Mouse (Mus musculus) left cerebral cortex, adult 2 months (tissue): Measurements from ENCODE around the gene Nudt22. TPM values are rescaled to one million over a fixed set of nuclear protein-coding genes. Genes with fewer than 3 reads are reported as not detected.

Source experiments
- DNase-seq, 2 experiments: peaks; one replicate each; pipeline ENCODE4 v3.0.0; 2021 to 2022; ENCODE audit warnings: low spot score in 2 of 2, mixed read lengths in 1 of 2; ENCODE audit errors: extremely low spot score in 1 of 2
- H3K27ac ChIP-seq: fragments of 200-600 bp; 2 replicates; pipeline ENCODE4 v1.8.1; 2022
- H3K4me3 ChIP-seq: fragments of 200-600 bp; 2 replicates; pipeline ENCODE4 v1.8.1; 2022
- CTCF ChIP-seq: fragments of 200-600 bp; IDR thresholded peaks from 2 replicates; pipeline ENCODE4 v1.8.1; 2022; ENCODE audit warnings: antibody characterized with exemption, mild to moderate bottlenecking, moderate library complexity
- intact Hi-C: fragments of 180-260 bp; cut with DNase I; formaldehyde crosslinking; loops from one replicate; pipeline ENCODE4 v1.15.1; 2025
- total RNA-seq, 2 experiments: library from RNA; stranded (reverse); gene quantifications; 2 replicates each; pipeline ENCODE4 v1.2.3; 2021

Nudt22 gene
- total RNA-seq, 2 experiments from 2014 or later, result 15.8 to 16.8 TPM

- H3K27ac ChIP-seq, result peak overlapping the region; percentile 96
- peak overlapping the region; percentile 62 for H3K4me3 ChIP-seq
- DNase-seq, result peak; percentile 90 to 92
- no peak for TF ChIP-seq CTCF
- intact Hi-C loops, result no loop called here
Observed at GRCm38 (mm10) chr19:6951381-6951968, 44.4 kb downstream of the Nudt22 start.

- peak overlapping the region; percentile 96 for H3K27ac ChIP-seq
- DNase-seq, result peak in 1 of 2 experiments; percentile 56
- intact Hi-C loops, result loop anchor here (1.0 kb wide), 1 partner anchor 8 kb away; the partner anchor contains the start of gene Gpr137
- no peak for TF ChIP-seq CTCF
- H3K4me3 ChIP-seq, result peak overlapping the region; percentile 62
Observed at GRCm38 (mm10) chr19:6950613-6951153, 45.2 kb downstream of the Nudt22 start.

GRCm38 (mm10) chr19:6949951-6950350 is 46.0 kb downstream of the Nudt22 start:
- no peak for DNase-seq
- intact Hi-C loops, result loop anchor here (1.0 to 5.0 kb wide), 2 partner anchors 8 to 703 kb away; partner anchors contain the start of gene Gpr137
- Histone ChIP-seq H3K4me3 (peak overlapping the region; percentile 62), H3K27ac (no peak overlapping the region; the same call in 1 of the 2 replicates)
- no peak for TF ChIP-seq CTCF

GRCm38 (mm10) chr19:6949532-6949931 is 46.4 kb downstream of the Nudt22 start:
- intact Hi-C loops, result loop anchor here (5.0 kb wide), 1 partner anchor 702 kb away; no protein-coding TSS in a partner anchor
- Histone ChIP-seq H3K27ac (no peak overlapping the region), H3K4me3 (no peak overlapping the region)
- no peak for DNase-seq
- no peak for TF ChIP-seq CTCF

- intact Hi-C loops, result loop anchor here (5.0 kb wide), 1 partner anchor 701 kb away; no protein-coding TSS in a partner anchor
- no peak overlapping the region for H3K27ac ChIP-seq
- DNase-seq, result no peak
- no peak overlapping the region for H3K4me3 ChIP-seq
- TF ChIP-seq CTCF, result no peak
Observed at GRCm38 (mm10) chr19:6948186-6948585, 47.7 kb downstream of the Nudt22 start.

GRCm38 (mm10) chr19:6947742-6948141 is 48.2 kb downstream of the Nudt22 start:
- intact Hi-C loops, result loop anchor here (5.0 kb wide), 1 partner anchor 700 kb away; no protein-coding TSS in a partner anchor
- TF ChIP-seq CTCF, result no peak
- no peak overlapping the region for H3K4me3 ChIP-seq
- H3K27ac ChIP-seq, result no peak overlapping the region
- no peak for DNase-seq

- intact Hi-C loops, result loop anchor here (5.0 kb wide), 1 partner anchor 34 kb away; the partner anchor contains the start of gene Plcb3
- H3K27ac ChIP-seq, result no peak overlapping the region
- no peak for DNase-seq
- no peak for TF ChIP-seq CTCF
- no peak overlapping the region for H3K4me3 ChIP-seq
Observed at GRCm38 (mm10) chr19:6943709-6944108, 52.2 kb downstream of the Nudt22 start.

Other genes starting within 250 kb of the Nudt22 start
- gene Rps6ka4, start 155.5 kb downstream of the Nudt22 start, total RNA-seq, result 10 to 100 TPM; 34.6 to 37.3 TPM
- gene Ccdc88b, start 137.9 kb downstream of the Nudt22 start, total RNA-seq, result 1 to 10 TPM; 2.5 to 3.5 TPM
- gene Trmt112, start 86.4 kb downstream of the Nudt22 start, total RNA-seq, result 10 to 100 TPM; 40.0 to 43.4 TPM
- gene Prdx5, start 86.0 kb downstream of the Nudt22 start, total RNA-seq, result 100 to 1,000 TPM; 315 to 354 TPM
- gene Esrra, start 74.3 kb downstream of the Nudt22 start, total RNA-seq, result 10 to 100 TPM; 66.8 to 69.2 TPM
- gene Catsperz, start 70.7 kb downstream of the Nudt22 start, total RNA-seq, result 10 to 100 TPM; 23.1 TPM
- 10 to 100 TPM; 39.1 to 39.2 TPM for gene Kcnk4, start 61.6 kb downstream of the Nudt22 start, total RNA-seq
- 10 to 100 TPM; 34.8 to 36.2 TPM for gene Bad, start 54.3 kb downstream of the Nudt22 start, total RNA-seq
- 100 to 1,000 TPM in 1 of 2 experiments, 10 to 100 TPM in 1; 97.3 to 104 TPM for gene Gpr137, start 53.6 kb downstream of the Nudt22 start, total RNA-seq
- gene Ppp1r14b, start 21.1 kb downstream of the Nudt22 start, total RNA-seq, result 10 to 100 TPM; 62.4 to 65.6 TPM
- 10 to 100 TPM; 11.1 to 12.1 TPM for gene Plcb3, start 19.6 kb downstream of the Nudt22 start, total RNA-seq
- gene Fkbp2, start 15.6 kb downstream of the Nudt22 start, total RNA-seq, result 100 to 1,000 TPM; 106 to 108 TPM
- 100 to 1,000 TPM in 1 of 2 experiments, 10 to 100 TPM in 1; 89.4 to 101 TPM for gene Vegfb, start 8.5 kb downstream of the Nudt22 start, total RNA-seq
- gene Dnajc4, start 3.5 kb downstream of the Nudt22 start, total RNA-seq, result 10 to 100 TPM; 28.2 to 28.9 TPM
- 10 to 100 TPM; 18.8 to 19.6 TPM for gene Trpt1, start within 50 bp of the Nudt22 start, total RNA-seq
- 1 to 10 TPM; 3.6 to 4.8 TPM for gene Fermt3, start 23.4 kb upstream of the Nudt22 start, total RNA-seq
- gene Stip1, start 43.9 kb upstream of the Nudt22 start, total RNA-seq, result 100 to 1,000 TPM; 198 to 205 TPM
- 10 to 100 TPM; 13.3 to 15.7 TPM for gene Macrod1, start 60.7 kb upstream of the Nudt22 start, total RNA-seq
- 10 to 100 TPM; 41.4 to 43.0 TPM for gene Flrt1, start 109.6 kb upstream of the Nudt22 start, total RNA-seq
- gene Otub1, start 210.2 kb upstream of the Nudt22 start, total RNA-seq, result 100 to 1,000 TPM; 257 to 267 TPM
- gene Cox8a, start 221.5 kb upstream of the Nudt22 start, total RNA-seq, result 100 to 1,000 TPM; 934 to 941 TPM
- 10 to 100 TPM; 35.7 to 37.4 TPM for gene Naa40, start 245.1 kb upstream of the Nudt22 start, total RNA-seq